Mouse (Mus musculus) T-helper 2 cell (primary cell): ENCODE measurements around the gene Gimap4.

Source experiments
- in situ Hi-C: fragments of 300-600 bp; cut with MboI, MseI; formaldehyde crosslinking; loops from one replicate; pipeline ENCODE4 v1.15.1; 2025; ENCODE audit warnings: high pct_unique_total_duplicates

Gene Gimap4

DNA sequence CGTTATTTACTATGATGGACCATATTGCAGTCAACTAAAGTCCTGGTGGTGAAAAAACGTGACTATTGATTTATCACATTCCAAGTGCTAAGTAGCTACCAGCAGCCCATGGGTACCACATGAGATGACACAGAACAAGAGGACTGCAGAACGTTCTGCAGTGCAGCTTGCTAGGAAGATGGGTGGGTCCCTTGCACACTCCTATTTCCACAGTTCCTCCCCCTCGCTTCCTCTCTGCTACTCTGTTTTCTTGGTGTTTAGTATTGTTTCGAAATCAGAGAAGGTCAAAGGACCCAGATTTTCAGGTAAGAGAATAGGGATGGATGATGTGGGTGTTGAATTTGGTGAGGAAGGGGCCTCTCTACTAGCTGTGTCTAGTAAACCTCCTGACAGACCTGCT, at the start of gene Gimap4:
Gene Gimap4, plus strand, starts transcription at position 231 of the 400 bp plus-strand sequence.
- in situ Hi-C loops = loop anchor here (25.0 kb wide), 1 partner anchor 922 kb away; no protein-coding TSS in a partner anchor

DNA sequence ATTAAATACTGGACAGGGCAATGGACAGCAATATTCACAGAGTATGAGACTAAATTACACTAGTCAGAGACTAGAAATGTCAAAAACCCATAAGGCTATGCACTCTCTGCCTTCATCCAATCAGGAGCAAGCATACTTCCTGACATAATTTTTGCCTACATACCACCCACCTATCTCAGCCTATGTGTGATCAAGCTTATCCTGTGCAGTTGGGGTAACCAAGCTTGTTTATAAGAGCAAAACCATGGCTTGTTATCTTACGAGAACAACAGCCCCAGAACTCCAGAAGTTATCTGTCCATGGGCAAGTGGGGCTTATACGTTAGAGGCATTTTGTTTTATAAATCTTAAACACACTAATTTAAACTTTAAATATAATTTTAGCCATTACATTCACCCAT, 49.2 kb upstream of the Gimap4 start:
- in situ Hi-C loops = loop anchor here (5.0 to 25.0 kb wide), 2 partner anchors 93 to 448 kb away; no protein-coding TSS in a partner anchor

DNA sequence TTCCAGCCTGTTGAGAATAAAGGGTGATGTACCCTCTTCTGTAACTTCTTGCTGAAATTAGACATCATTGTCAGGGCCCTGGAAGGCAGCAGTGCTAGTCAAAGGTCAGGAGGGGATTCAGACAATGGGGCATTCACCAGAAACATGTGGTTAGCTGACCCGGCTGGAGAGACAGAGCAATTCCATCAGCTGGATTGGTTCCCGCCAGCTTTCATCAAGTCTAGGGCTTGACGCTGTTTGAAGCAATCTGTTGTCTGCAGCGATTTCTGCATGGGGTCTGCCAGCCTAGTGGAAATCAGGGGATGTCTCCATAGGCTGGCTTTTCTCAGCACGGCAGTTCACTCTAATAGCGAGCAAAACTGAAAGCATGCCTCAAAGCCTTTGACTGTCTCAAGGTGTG, 47.8 kb upstream of the Gimap4 start:
- in situ Hi-C loops = loop anchor here (5.0 to 25.0 kb wide), 2 partner anchors 94 to 449 kb away; no protein-coding TSS in a partner anchor

DNA sequence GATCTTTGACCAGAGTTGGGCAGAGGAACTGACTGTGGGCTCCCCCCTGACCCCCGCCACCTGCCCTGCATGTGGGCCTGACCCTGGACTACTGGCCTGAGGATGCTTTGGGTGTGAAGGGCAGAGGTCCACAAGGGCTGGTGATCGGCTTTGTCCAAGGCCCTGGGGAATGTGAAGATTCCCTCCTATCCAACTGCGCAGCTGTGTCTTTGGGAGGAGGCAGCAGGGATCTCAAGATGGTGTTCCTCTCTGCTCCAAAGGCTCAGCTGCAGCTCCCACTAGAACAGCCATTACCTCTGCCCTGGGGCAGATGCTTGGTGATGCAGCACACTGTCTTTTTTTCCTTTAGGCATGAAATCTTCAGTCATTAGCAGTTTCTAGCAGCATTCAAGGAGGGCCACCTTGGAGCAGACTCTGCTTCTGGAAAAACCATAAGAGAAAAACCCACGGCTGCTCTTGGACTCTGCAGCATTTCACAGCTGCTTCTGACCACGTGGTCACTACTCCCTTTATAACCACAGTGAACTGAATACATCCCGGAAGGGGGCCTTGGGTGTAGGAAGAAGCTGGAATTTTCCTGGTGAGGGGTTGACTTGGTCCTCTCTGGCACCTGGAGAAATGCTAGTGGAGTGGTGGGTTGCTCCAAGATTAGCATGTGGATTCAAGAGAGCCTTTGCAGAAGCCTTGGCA, 46.4 kb upstream of the Gimap4 start:
- in situ Hi-C loops = loop anchor here (5.0 to 25.0 kb wide), 2 partner anchors 96 to 451 kb away; no protein-coding TSS in a partner anchor

DNA sequence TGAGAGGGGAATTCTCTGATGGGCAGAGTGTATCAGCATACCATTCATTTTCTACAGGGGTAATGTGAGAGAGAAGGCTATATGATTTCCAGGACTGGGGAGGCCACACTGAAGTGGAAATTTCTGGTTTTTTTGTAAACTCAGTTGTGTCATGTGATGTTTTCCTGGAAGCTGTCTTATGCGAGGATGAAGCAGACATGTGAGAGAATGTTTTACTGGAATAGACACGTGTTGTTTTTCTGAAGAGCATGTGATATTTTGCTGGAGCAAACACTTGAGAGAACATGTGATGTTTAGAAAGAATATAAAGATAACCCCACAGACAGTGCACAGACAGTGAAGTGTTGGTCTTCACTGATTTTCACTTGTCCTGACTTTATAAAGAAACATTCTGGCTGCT, 45.8 kb upstream of the Gimap4 start:
- in situ Hi-C loops = loop anchor here (5.0 to 25.0 kb wide), 2 partner anchors 96 to 451 kb away; no protein-coding TSS in a partner anchor

DNA sequence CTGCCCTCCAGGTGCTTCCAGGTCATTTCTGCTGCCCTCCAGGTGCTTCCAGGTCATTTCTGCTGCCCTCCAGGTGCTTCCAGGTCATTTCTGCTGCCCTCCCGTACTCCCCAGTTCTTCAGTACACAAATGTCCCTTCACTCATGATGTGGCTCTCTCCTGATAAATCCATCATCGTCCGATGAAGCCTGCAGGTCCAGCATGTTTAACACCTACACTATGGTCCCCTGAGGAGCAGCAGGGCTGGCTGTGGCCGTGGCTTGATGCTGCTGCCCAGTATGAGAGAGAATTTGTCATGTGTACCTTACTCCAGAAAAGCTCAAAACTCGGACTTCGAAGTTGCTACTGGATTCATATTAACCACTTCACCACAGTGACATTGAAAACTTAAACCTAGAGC, 43.0 kb upstream of the Gimap4 start:
- in situ Hi-C loops = loop anchor here (5.0 to 25.0 kb wide), 2 partner anchors 59 to 454 kb away; no protein-coding TSS in a partner anchor

DNA sequence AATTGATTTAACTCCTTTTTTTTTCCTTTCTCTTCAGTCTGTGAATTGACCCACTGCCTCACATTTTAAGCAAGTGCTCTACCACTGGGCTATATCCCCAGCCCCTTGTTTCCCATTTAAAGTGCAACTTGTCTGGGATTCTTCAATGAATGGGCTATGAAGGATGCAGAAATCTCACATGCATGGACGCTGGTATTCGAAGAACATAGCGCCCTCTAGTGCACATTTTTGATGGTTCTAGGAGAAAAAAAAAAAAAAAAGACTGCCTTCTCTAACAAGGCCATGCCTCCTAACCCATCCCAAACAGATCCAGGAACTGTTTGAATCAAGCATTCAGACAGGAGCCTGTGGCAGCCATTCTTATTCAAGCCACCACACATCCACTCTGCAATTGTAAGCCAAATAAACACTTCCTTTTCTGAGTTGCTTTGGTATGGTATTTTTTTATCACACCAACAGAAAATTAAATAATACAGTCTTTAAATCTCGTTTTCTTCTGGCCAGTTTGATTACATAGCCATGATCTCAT, 41.5 kb upstream of the Gimap4 start:
- in situ Hi-C loops = loop anchor here (5.0 to 25.0 kb wide), 2 partner anchors 61 to 456 kb away; no protein-coding TSS in a partner anchor

DNA sequence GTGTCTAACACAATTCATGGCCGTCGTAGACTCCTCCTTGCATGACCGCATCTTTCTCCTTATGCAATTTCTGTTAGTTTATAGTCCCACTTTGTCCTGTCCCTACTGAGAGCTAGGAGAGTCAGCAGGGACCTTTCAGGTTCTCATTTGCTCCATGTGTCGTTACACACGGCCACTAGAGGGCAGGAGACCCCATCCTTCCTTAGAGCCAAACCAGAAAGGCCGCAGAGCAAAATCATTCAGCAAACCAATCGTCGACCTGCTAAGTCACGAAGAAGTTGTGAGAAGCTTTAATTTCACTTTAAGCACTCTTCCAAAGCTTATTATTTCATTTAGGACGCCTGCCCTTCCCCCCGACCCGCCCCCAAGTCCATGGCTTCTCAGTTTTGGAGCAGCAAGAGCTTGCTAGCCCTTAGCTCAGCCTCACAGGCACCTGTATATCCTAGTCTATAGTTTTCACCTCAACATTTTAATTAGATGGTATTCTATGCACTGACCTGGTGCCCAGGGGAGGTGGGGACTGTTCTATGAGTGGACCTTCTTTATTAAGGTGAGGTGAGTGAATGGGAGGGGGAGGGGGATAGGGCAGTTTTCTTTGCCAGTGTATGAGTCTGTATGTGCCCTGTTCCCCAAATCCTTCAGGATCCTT, 38.6 kb upstream of the Gimap4 start:
- in situ Hi-C loops = loop anchor here (5.0 to 25.0 kb wide), 2 partner anchors 127 to 458 kb away; partner anchors contain the start of gene Gimap3

DNA sequence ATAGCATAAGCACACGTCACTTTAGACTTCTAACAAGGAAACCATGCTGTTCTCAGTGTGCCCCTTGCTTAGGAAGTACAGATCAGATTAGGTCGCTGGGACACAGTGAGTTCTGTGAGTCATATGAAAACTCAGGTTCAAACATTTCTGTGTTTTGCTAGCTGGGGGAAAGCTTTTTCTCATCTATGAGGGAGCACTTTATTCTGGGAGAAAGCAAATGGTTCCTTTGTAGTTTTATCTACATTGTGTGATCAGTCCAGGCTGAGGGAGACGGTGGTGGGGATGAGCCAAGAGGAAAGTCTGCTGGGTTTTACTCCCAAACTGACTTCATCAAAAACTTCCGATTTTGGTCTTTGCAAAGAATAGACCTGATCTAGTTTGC, 38.0 kb upstream of the Gimap4 start:
- in situ Hi-C loops = loop anchor here (5.0 to 25.0 kb wide), 2 partner anchors 126 to 459 kb away; partner anchors contain the start of gene Gimap3

DNA sequence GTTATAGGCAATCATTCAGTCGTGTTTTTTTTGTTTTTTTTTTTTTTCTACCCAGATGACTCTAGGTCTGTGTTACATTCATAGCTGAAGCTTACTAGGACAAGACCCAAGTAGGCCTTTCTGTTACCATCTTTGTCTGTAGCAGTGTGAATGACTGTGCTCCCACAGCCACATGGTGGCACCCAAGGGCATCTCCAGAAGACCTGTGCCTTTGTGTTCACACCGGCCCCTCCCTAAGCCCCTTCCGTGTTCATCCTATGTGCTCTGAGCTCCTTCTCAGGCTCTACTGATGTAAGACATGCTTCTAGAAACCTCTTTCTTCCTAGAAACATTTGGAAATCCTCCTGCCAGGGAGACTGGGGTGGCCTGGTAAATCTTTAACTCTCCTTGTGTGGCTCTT, 37.4 kb upstream of the Gimap4 start, which contains the start of gene Gimap8:
Gene Gimap8, plus strand, starts transcription at position 240 of the 400 bp plus-strand sequence.
- in situ Hi-C loops = loop anchor here (5.0 to 25.0 kb wide), 2 partner anchors 125 to 460 kb away; partner anchors contain the start of gene Gimap3

DNA sequence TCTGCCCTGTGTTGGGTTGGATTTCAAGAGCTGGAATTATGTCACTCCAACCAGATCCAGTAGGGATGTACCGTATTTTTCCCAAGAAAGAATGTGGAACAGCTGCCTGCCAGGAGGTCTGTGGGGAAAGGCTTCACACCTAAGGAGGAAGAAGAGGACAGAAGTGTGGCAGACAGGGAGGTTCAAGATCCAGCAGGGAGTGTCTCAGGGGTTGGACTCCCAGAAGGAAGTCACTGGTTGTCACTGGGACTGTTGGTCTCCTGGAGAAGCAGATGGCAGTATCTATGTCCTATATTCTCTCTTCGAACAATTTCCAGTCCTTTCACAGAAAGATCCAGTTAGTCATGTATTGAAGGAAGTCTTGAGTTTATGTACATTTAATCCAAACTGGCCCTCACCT, 36.7 kb upstream of the Gimap4 start:
- in situ Hi-C loops = loop anchor here (5.0 to 25.0 kb wide), 2 partner anchors 125 to 460 kb away; partner anchors contain the start of gene Gimap3

DNA sequence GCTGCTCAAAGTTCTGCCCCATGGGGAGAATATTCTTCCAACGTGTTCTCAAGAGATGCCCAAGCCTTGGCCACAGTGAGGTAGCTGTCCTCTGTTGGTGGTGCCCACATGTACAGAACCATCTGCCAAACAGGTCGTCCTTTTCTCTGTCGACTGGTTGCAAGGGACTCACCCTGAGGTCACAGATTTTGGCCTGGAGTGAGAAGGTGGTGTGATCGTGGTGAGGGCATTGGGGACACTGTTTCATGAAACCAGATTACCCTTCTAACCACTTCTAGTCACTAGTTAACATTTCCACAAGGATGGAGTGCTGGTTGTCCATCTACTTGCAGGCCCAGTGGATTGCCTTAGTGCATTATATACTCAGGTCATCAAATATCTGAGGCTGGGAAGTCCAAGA, 35.6 kb upstream of the Gimap4 start:
- in situ Hi-C loops = loop anchor here (5.0 to 25.0 kb wide), 2 partner anchors 124 to 461 kb away; partner anchors contain the start of gene Gimap3

DNA sequence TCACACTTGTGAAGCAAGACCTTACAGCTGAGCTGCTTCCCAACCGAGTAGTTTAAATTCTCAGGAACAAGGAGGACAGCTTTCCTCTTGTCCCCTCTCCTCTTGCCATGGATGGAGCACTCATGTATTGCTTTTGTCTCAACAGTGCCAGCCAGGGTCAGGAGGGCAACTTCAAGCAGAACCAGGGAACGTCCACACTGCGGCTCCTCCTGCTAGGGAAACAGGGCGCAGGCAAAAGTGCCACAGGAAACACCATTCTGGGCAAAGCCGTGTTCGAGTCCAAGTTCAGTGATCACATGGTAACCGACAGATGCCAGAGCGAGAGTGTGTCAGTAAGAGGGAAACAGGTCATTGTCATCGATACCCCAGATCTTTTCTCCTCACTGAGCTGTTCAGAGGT, 34.3 kb upstream of the Gimap4 start:
- in situ Hi-C loops = no loop called here

DNA sequence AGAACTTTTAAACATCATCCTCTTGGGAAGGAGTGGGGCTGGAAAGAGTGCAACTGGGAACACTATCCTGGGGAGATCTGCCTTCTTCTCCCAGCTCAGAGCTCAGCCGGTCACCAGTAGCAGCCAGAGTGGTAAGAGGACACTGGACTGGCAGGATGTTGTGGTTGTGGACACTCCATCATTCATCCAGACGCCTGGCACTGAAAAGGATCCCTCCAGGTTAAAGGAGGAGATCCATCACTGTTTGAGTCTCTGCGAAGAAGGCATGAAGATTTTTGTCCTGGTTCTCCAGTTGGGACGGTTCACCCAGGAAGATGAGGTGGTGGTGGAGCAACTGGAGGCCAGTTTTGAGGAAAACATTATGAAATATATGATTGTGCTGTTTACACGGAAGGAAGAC, 25.6 kb upstream of the Gimap4 start:
- in situ Hi-C loops = no loop called here

DNA sequence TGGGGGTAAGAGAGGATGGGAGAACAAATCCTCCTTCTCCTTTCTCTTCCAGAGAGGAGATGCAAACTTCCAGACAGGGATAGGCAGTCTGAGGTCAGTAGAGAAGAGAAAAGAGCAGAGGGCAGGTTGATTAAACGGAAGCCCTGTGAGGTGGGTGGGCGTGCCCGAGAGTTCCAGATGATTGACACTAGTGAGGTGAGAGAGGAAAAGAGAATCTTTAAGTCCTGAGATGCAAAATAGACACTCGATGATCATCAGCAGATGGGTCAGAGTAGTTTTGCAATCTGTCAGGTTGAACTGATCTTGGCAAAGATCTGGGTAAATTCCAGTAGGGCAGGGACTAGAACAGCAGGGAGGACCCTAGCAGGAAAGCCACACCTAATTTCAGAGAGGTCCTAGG, 19.6 kb upstream of the Gimap4 start:
- in situ Hi-C loops = no loop called here

DNA sequence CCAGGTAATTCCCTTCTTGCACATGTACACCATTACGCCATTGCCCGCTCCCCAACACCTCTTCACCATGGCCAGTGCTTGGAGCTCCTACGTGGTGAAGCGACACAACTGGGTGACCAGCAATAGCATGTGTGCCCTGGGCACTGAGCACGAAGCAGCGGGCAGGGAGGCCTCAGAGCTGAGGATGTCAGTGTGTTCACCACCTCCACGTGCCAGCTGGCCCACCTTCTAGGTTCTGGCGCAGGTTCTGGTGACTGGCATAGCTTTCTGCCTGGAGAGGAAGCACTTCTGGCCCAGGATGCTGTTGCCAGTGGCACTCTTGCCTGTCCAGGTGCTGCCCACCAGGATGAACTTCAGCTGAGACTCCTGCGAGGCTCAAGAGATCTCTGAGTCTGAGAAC, 18.9 kb upstream of the Gimap4 start:
- in situ Hi-C loops = no loop called here

DNA sequence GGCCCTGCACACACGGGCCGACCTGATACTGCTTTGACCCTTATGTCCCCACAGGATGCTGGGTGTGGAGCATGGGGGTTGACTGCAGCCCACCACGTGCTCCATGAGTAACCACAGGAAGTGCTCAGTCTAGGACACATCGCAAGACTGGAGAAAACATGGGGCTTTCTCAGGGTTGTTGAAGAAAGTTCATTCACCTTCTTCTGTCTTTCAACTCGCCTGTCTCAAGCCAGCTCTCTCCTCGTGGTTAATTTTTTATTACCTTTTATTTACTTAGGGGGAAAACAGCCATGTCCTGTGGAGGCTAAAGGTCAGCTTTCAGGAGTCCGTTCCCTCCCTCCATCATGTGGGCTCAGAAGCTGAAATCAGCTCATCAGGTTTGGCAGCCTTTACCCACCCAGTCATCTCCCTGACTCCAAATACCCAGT, 18.2 kb upstream of the Gimap4 start:
- in situ Hi-C loops = no loop called here

DNA sequence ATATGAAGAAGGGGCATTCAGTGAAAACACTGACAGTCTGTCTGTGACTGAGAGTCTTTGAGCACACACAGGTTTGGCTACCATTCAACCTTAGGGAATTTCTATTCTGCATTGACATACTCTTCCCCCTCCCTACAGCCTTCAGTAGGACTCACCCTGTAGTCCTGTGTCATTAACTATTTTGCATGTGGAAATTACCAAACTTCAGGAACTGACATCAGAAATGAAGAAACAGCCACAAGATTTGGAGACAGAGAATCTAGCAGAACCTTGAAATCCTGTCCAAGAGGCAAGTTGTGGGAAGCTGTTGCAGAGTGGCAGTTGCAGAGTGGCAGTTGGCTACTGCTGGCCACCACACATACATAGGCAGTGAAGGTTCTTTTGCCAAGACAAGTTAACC, 16.3 kb upstream of the Gimap4 start:
- in situ Hi-C loops = no loop called here

DNA sequence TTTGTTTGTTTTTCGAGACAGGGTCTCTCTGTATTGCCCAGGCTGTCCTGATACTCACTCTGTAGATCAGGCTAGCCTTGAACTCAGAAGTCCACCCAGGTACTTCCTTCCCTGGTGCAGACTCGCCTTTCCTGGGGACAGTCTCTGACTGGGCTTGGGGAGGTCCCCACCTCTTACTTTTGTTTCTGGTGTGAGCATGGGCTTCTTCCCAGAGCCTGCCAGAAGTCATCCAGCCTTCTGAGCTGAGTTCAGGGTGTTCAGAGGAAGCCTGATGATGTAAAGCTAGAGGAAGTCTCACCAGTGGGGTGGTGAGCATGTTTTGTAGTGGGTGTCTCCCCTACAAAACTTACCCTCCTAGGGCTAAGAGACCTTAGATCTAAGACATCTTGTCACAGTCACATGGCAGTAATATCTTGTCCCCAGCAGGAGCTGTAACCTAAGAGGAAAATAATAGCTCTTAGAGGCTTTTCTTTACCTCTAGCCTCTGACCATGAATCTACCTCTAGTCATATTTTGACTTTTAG, 14.8 kb upstream of the Gimap4 start:
- in situ Hi-C loops = no loop called here

DNA sequence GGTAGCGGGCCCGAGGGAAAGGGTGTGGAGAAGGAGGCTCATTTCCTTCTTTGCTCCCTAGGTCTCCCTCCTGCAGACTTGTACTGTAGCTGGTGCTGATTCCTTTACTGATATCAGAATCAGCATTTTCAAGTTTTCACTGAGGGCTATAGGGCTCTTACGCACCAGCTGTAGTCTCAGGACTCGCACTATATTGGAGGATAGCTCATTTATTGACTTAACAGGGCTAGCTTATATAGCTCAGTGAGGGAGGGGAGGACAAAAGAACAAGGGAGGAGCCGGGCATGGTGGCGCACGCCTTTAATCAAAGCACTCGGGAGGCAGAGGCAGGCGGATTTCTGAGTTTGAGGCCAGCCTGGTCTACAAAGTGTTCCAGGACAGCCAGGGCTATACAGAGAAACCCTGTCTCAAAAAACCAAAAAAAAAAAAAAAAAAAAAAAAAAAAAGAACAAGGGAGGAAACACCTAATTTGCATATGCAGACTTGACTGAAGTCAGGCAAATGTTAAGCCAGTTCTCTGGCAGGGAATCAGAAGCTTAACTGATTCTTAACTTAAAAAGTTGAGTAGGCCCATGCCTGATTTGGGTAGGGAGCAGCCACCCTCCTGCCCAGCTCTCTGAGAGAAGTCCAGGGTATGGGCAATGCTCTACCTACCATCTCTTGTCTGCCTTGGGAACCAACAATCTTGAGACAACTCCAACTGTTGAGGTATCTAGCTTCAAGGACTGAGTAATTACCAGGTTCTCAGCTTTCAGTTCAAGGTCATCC, 9.9 kb upstream of the Gimap4 start:
- in situ Hi-C loops = loop anchor here (5.0 to 25.0 kb wide), 2 partner anchors 68 to 912 kb away; no protein-coding TSS in a partner anchor

DNA sequence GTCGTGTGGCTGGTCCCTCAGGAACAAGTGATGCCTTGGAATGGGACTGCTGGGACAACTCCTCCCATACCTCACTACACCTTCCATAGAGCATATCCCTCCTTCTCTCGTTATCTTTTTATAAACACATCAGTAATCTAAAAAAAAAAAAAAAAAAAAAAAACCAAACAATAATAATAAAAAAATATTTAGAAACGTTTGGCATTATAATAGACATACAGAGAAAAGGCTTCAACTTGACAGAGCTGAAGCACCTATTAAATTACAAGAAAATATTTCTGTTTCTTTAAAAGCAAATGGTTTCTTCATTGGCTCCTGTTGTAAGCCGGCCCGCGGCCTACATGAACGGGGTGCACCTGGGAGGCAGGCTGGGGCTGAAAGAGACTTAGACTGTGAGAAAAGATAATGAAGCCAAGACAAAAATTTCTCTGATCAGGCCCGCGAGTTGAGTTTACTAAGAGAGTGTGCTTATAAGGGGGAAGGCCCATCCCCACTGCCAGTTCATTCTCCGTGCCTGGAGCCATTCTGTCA, 8.9 kb upstream of the Gimap4 start:
- in situ Hi-C loops = loop anchor here (5.0 to 25.0 kb wide), 2 partner anchors 67 to 913 kb away; no protein-coding TSS in a partner anchor
